Mouse (Mus musculus) heart, adult 8-10 months (tissue): ENCODE measurements around the gene Olfr1043. TPM values are rescaled to one million over a fixed set of nuclear protein-coding genes. Genes with fewer than 3 reads are reported as not detected.
"Not testable (repeated sequence)": the region's sequence is repeated elsewhere in the genome, so short reads cannot be mapped to it uniquely, and the experiment has no call there.

ENCODE experiments used
- DNase-seq: peaks from one replicate; pipeline ENCODE4 v3.0.0; 2022; ENCODE audit warnings: low spot score
- total RNA-seq, 4 experiments: library from RNA; stranded (reverse); gene quantifications; 2 replicates each; pipeline ENCODE4 v1.2.4; 2022

The Olfr1043 gene
- not detected for total RNA-seq

- no peak for DNase-seq
Measured at GRCm38 (mm10) chr2:86167422-86167821, at the start of gene Olfr1043. TSS of gene Olfr1043 (minus strand) at chr2:86167522.

GRCm38 (mm10) chr2:86202909-86203308, 35.6 kb upstream of the Olfr1043 start, which contains the start of gene Olfr1045:
TSS of gene Olfr1045 (minus strand) at chr2:86203009.
- DNase-seq = no peak

DNA sequence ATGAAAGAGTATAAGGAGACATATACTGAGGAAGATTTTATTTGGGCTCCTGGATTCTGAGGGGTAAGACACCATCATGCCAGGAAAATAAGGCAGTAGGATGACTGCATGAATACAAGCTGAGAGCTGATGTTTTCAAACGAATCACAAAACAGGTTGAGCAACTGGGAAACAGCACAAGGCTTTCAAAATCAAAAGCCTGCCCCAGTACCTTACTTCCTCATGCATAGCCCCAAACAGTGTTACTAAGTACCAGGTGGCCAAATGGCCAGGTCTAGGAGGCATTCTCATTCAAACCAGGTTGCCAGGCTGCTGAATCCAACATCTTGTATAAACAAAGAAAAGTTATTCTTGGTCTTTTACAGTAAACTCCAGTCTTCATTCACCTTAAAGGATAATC, 28.5 kb upstream of the Olfr1043 start:
- DNase-seq = no peak

GRCm38 (mm10) chr2:86185583-86185982, 18.3 kb upstream of the Olfr1043 start, which contains the start of gene Olfr52:
TSS of gene Olfr52 (minus strand) at chr2:86185683.
- DNase-seq = no peak

DNA sequence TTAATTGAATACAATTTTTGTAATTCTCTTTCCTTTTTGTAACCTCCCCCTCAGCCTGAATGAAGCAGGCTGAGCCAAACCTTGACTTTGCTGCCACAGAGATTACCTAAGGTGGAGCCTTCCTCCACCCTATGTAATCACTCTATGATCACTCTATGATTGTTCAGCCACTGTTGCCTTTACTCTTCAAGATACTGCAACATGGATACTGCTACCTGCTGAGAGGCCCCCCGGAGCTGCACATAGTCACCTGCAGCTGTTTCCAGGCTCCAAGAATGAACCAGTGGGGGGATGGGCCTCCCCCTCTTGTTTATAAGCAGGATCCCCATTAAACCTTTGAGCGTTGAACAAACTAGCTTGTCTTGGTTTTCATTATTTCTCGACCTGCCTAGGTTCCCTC, 12.6 kb upstream of the Olfr1043 start:
- DNase-seq = no peak

- no peak for DNase-seq
Measured at GRCm38 (mm10) chr2:86177720-86178119, 10.4 kb upstream of the Olfr1043 start, which contains the start of gene Olfr1044. TSS of gene Olfr1044 (minus strand) at chr2:86177820.

DNA sequence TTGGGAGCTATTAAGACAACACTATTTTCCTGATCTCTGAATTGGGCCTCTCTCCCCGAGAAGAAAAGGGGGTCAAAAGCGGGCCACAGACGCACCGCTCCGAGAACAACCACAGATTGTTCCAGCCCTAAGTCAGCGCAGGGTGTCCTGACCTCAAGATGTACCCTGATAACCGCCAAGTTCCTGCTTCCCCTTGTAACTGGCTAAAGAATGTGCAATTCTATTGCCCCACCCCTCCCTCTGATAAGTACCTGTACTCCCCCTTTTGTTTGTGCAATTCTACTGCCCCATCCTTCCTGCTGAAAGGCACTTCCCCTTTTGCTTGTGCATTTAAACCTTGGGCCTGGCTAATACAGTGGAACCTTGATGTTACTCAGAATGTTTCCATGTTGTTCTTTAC, 8.1 kb upstream of the Olfr1043 start:
- not testable (repeated sequence) for DNase-seq

- DNase-seq = no peak
Measured at GRCm38 (mm10) chr2:86161738-86162137, 5.6 kb downstream of the Olfr1043 start, which contains the start of gene Olfr1042. TSS of gene Olfr1042 (minus strand) at chr2:86161838.

DNA sequence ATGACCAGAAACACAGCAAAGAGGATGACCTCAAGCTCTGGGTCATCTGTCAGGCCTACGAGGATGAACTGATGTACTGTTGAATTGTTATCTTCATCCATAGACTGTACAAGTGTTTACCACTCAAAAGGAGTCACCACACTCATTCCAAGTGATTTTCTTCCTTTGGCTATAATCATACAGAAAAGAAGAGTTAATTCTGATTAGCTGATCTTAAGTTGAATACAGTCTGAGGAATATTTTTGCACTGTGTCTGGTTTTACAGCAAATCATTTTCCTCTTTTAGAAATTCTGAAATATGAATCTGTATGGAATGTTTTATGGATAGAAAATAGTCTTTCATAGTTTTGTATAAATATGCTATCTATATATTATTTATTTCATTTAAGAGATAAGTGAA, 20.7 kb downstream of the Olfr1043 start, which contains the start of gene Olfr1040:
Olfr1040 (minus strand) TSS at position 101 of the 400 bp plus-strand sequence.
- DNase-seq = no peak

DNA sequence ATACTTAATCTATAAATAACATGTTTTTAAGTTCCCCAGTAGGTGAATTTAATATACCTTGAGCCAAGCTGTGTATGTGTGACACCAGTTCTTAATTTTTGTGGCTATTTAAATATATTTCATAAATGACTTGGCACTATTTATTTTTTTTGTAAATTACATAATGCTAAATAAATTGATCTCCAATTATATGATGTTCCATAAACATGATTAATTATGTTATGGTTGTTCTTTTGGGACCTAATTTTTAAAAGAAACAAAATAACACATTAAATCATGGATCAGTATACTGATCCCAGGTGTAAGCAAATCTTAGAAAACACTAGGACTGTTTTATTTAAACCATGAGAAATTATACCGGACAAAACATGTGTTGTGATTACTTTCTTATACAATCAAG, 31.5 kb downstream of the Olfr1043 start, which contains the start of gene Olfr1039:
Olfr1039 (minus strand) TSS at position 101 of the 400 bp plus-strand sequence.
- no peak for DNase-seq

Other genes with a start within 250 kb of the Olfr1043 start
- not detected for gene Olfr1026, start 246.0 kb downstream of the Olfr1043 start, total RNA-seq
- gene Olfr1028, start 217.1 kb downstream of the Olfr1043 start, total RNA-seq = not detected
- gene Olfr1029, start 193.6 kb downstream of the Olfr1043 start, total RNA-seq = not detected
- not detected for gene Olfr1030, start 188.2 kb downstream of the Olfr1043 start, total RNA-seq
- not detected for gene Olfr1031, start 177.2 kb downstream of the Olfr1043 start, total RNA-seq
- gene Olfr1032, start 162.0 kb downstream of the Olfr1043 start, total RNA-seq = not detected
- 1 to 10 TPM; 2.0 to 5.0 (median 3.4) TPM for gene Olfr1033, start 146.9 kb downstream of the Olfr1043 start, total RNA-seq
- gene Olfr1034, start 121.7 kb downstream of the Olfr1043 start, total RNA-seq = under 1 TPM; 0.19 to 0.28 (median 0.24) TPM
- not detected for gene Olfr1036, start 93.5 kb downstream of the Olfr1043 start, total RNA-seq
- gene Olfr1037, start 80.1 kb downstream of the Olfr1043 start, total RNA-seq = not detected
- not detected for gene Olfr1039, start 31.6 kb downstream of the Olfr1043 start, total RNA-seq
- gene Olfr1040, start 20.8 kb downstream of the Olfr1043 start, total RNA-seq = not detected
- gene Olfr1042, start 5.7 kb downstream of the Olfr1043 start, total RNA-seq = not detected
- not detected for gene Olfr1044, start 10.3 kb upstream of the Olfr1043 start, total RNA-seq
- not detected for gene Olfr52, start 18.2 kb upstream of the Olfr1043 start, total RNA-seq
- gene Olfr1045, start 35.5 kb upstream of the Olfr1043 start, total RNA-seq = not detected
- gene Olfr1046, start 51.8 kb upstream of the Olfr1043 start, total RNA-seq = not detected
- gene Olfr1047, start 63.9 kb upstream of the Olfr1043 start, total RNA-seq = not detected
- not detected for gene Olfr1048, start 72.8 kb upstream of the Olfr1043 start, total RNA-seq
- gene Olfr1049, start 90.8 kb upstream of the Olfr1043 start, total RNA-seq = not detected
- gene Olfr1051, start 111.6 kb upstream of the Olfr1043 start, total RNA-seq = not detected
- gene Olfr1052, start 124.9 kb upstream of the Olfr1043 start, total RNA-seq = not detected
- not detected for gene Olfr1053, start 147.8 kb upstream of the Olfr1043 start, total RNA-seq
- not detected for gene Olfr1054, start 167.9 kb upstream of the Olfr1043 start, total RNA-seq
- not detected for gene Olfr1055, start 182.8 kb upstream of the Olfr1043 start, total RNA-seq
- gene Olfr1056, start 194.9 kb upstream of the Olfr1043 start, total RNA-seq = not detected
- not detected for gene Olfr1057, start 210.9 kb upstream of the Olfr1043 start, total RNA-seq
- gene Olfr1058, start 221.0 kb upstream of the Olfr1043 start, total RNA-seq = not detected
- not detected for gene Olfr1061, start 246.5 kb upstream of the Olfr1043 start, total RNA-seq